Mouse (Mus musculus): ENCODE measurements around the gene Card19. TPM values are rescaled to one million over a fixed set of nuclear protein-coding genes. Genes with fewer than 3 reads are reported as not detected.

Card19 gene
- polyA plus RNA-seq, 1 experiment from 2014 or later = 22.1 TPM

Other genes starting within 250 kb of the Card19 start
- 13.7 and 14.5 TPM in 2 replicates for gene Fam120a, start 248.0 kb downstream of the Card19 start, polyA plus RNA-seq (2016; fragmentation: Nextera tagmentation; extraction: Ambion mirVana)
- 4.2 and 4.5 TPM in 2 replicates for gene Wnk2, start 68.0 kb downstream of the Card19 start, polyA plus RNA-seq (2016; fragmentation: Nextera tagmentation; extraction: Ambion mirVana)
- 22.7 and 24.1 TPM in 2 replicates for gene Ninj1, start 28.6 kb downstream of the Card19 start, polyA plus RNA-seq (2016; fragmentation: Nextera tagmentation; extraction: Ambion mirVana)
- gene Susd3, start 32.7 kb upstream of the Card19 start, polyA plus RNA-seq (2016; fragmentation: Nextera tagmentation; extraction: Ambion mirVana) = 0.82 and 0.95 TPM in 2 replicates
- gene Fgd3, start 104.3 kb upstream of the Card19 start, polyA plus RNA-seq (2016; fragmentation: Nextera tagmentation; extraction: Ambion mirVana) = 0.90 and 1.1 TPM in 2 replicates
- 26.2 and 28.8 TPM in 2 replicates for gene Bicd2, start 125.5 kb upstream of the Card19 start, polyA plus RNA-seq (2016; fragmentation: Nextera tagmentation; extraction: Ambion mirVana)
- gene Ippk, start 205.2 kb upstream of the Card19 start, polyA plus RNA-seq (2016; fragmentation: Nextera tagmentation; extraction: Ambion mirVana) = 18.7 and 20.4 TPM in 2 replicates

Measured in forebrain, embryonic 10.5 days (tissue).